8 mouse cellular contexts compared by ENCODE assay signal in genomic region chr12:80260744-80261695, GRCm38 (mm10). TPM values are rescaled to one million over a fixed set of nuclear protein-coding genes. Genes with fewer than 3 reads are reported as not detected.
A peak's percentile ranks its signal among the peaks of the same experiment; 100 is the strongest.
DNase-seq lines count a peak whose midpoint lies in the region; ATAC-seq and TF ChIP-seq lines count a peak whose summit lies in the region.

No protein-coding gene starts in this region.

- H3K27ac ChIP-seq in limb, embryonic 14.5 days (replicated peaks; ENCODE audit: low read depth, low read length), result peak overlapping the region; percentile 95
- H3K27ac ChIP-seq in midbrain, embryonic 16.5 days (ENCODE audit: low read length), result peak overlapping the region; percentile 85

- H3K9me3 ChIP-seq in limb, embryonic 14.5 days (ENCODE audit: control insufficient read depth, low read length), result no peaks in the 10 kb centered on the region
- H3K9me3 ChIP-seq in midbrain, embryonic 16.5 days (replicated peaks; ENCODE audit: control insufficient read depth, low read length, poor library complexity, severe bottlenecking), result no peaks in the 10 kb centered on the region

- no peak for DNase-seq in frontal cortex, postnatal 14 days (ENCODE audit: low spot score in 2 of 2)
- peak; percentile 71 for DNase-seq in NIH3T3 (ENCODE audit: low read depth)
- DNase-seq in gastrocnemius, postnatal 25 days, result peak; percentile 39
- DNase-seq in limb, embryonic 14.5 days (ENCODE audit: low spot score), result peak; percentile 35
- no peak for DNase-seq in layer of hippocampus, postnatal 25 days (ENCODE audit: extremely low spot score in 1 of 2, low spot score in 1 of 2)
- DNase-seq in natural killer cell, adult 2 months (ENCODE audit: low spot score in 2 of 2), result no peak

- H3K4me3 ChIP-seq in limb, embryonic 14.5 days (replicated peaks; ENCODE audit: low read length), result peak overlapping the region; percentile 84
- H3K4me3 ChIP-seq in midbrain, embryonic 16.5 days (ENCODE audit: low read depth, low read length), result peak overlapping the region; percentile 91

- peak overlapping the region; percentile 85 for H3K9ac ChIP-seq in limb, embryonic 14.5 days (ENCODE audit: low read depth, low read length, severe bottlenecking)
- peak overlapping the region; percentile 87 for H3K9ac ChIP-seq in midbrain, embryonic 16.5 days (ENCODE audit: low read depth, low read length)

- TF ChIP-seq POLR2A in limb, embryonic 14.5 days (IDR thresholded peaks at IDR 0.05; ENCODE audit: borderline replicate concordance, extremely low read depth, insufficient read depth, insufficient read length), result no peak

- peaks cover 18% of the 10 kb centered on the region for H3K4me1 ChIP-seq in limb, embryonic 14.5 days (ENCODE audit: control insufficient read depth, insufficient read depth, low read length)
- H3K4me1 ChIP-seq in midbrain, embryonic 16.5 days (ENCODE audit: control insufficient read depth, insufficient read depth, low read length), result peaks cover 13% of the 10 kb centered on the region

- WGBS in limb, embryonic 14.5 days, result 14% methylated on average over 24 of the region's 25 CpGs
- 11% methylated on average over 25 of the region's 25 CpGs for WGBS in midbrain, embryonic 16.5 days

- peak overlapping the region; percentile 88 for H3K4me2 ChIP-seq in limb, embryonic 14.5 days (replicated peaks; ENCODE audit: low read depth, low read length, severe bottlenecking)
- peak overlapping the region; percentile 90 for H3K4me2 ChIP-seq in midbrain, embryonic 16.5 days (ENCODE audit: low read length)

- peak; percentile 7; the same call in 1 of the 2 replicates for ATAC-seq in frontal cortex, adult (ENCODE audit: low TSS enrichment)
- ATAC-seq in limb, embryonic 14.5 days (ENCODE audit: low FRiP score, low read depth), result peak; percentile 18
- ATAC-seq in midbrain, embryonic 16.5 days, result peak; percentile 19

- H3K27me3 ChIP-seq in limb, embryonic 14.5 days (ENCODE audit: control insufficient read depth, insufficient read depth, low read length), result no peaks in the 10 kb centered on the region
- H3K27me3 ChIP-seq in midbrain, embryonic 16.5 days (ENCODE audit: control insufficient read depth, insufficient read depth, low read depth, low read length), result no peaks in the 10 kb centered on the region

- H3K36me3 ChIP-seq in limb, embryonic 14.5 days (ENCODE audit: control insufficient read depth, insufficient read depth, low read length), result 0 out of 2 replicates have a peak, but pooled peaks cover 2% of the 10 kb centered on the region
- H3K36me3 ChIP-seq in midbrain, embryonic 16.5 days (ENCODE audit: control insufficient read depth, insufficient read depth, low read length), result no peaks in the 10 kb centered on the region

RNA-seq across cellular contexts. Expression of gene Actn1, which starts 0.8 kb away (rescaled TPM):
- 10 to 100 TPM; 10.2 to 15.5 TPM for total RNA-seq in gastrocnemius, postnatal 25 days (2021)
- 92.3 and 95.9 TPM in 2 replicates for polyA plus RNA-seq in limb, embryonic 14.5 days (2012; rRNA removed)
- 35.8 and 39.1 TPM in 2 replicates for polyA plus RNA-seq in limb, embryonic 14.5 days (2014; fragmentation: Nextera tagmentation; extraction: Ambion mirVana)
- 6.3 and 6.6 TPM in 2 replicates for polyA plus RNA-seq in midbrain, embryonic 16.5 days (2015; fragmentation: Nextera tagmentation; extraction: Ambion mirVana)
- 100 to 1,000 TPM in 1 of 2 experiments, 10 to 100 TPM in 1; 93.4 to 102 TPM for total RNA-seq in layer of hippocampus, postnatal 25 days (2021)

Comparison
In these comparisons a context has a peak if more than half of its experiments do, and no peak if none do; other contexts are left out.
1. DNase-seq: peak in NIH3T3 (single experiment), gastrocnemius, postnatal 25 days (single experiment) and limb, embryonic 14.5 days (single experiment); none in frontal cortex, postnatal 14 days (0 of 2), layer of hippocampus, postnatal 25 days (0 of 2) and natural killer cell, adult 2 months (0 of 2).
2. RNA of gene Actn1, which starts 0.8 kb away (total RNA-seq): 93.4 to 102 TPM in layer of hippocampus, postnatal 25 days; 10.2 to 15.5 TPM in gastrocnemius, postnatal 25 days; every median in the first group is over 4 times any median in the second.
3. Peak in every context shown above with its lines, with median percentiles within 50 percentile points of each other: ATAC-seq.